32 mouse cellular contexts compared by ENCODE assay signal in the genomic region with DNA sequence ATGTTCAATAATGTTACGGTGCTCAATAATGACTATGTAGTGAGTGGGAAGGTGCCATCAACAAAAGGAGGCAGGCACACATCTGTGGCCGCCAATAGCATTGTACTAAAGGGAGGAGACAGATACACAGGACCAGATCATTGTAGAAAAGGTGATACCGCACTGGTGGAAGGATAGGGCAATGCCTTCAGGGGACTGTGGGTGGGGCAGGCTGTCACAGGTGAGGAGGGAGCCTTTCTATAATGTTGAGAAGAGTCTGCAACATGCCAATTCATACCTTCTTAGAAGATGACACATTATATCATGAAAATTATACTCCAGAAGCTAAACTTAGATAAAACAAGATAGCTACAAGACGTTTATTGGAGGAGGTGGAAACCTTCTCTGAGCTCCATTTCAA.
"Had no signal": no experiment of that assay in that cellular context is flagged by ENCODE, and none has a peak within 500 bp of the region (broad histone marks: within the 10 kb centered on the region; RNA-seq: fewer than 3 reads in every experiment).

No protein-coding gene starts in this region.

- H3K4me1 ChIP-seq: liver, embryonic 12.5 days; liver, embryonic 13.5 days; liver, embryonic 15.5 days; lung, embryonic 15.5 days; megakaryocyte, embryonic 14.5 days; midbrain, embryonic 10.5 days; midbrain, embryonic 12.5 days; midbrain, embryonic 15.5 days; neural tube, embryonic 12.5 days had no signal

- H3K9me3 ChIP-seq: limb, embryonic 10.5 days; limb, embryonic 12.5 days; limb, embryonic 13.5 days; limb, embryonic 15.5 days; liver, embryonic 12.5 days; liver, embryonic 13.5 days; liver, embryonic 15.5 days; lung, embryonic 15.5 days; megakaryocyte, embryonic 14.5 days; midbrain, embryonic 10.5 days; midbrain, embryonic 12.5 days; midbrain, embryonic 13.5 days; midbrain, embryonic 15.5 days; neural tube, embryonic 12.5 days had no signal

- H3K36me3 ChIP-seq: midbrain, embryonic 15.5 days had no signal

- H3K9ac ChIP-seq: limb, embryonic 12.5 days; limb, embryonic 13.5 days; limb, embryonic 15.5 days; liver, embryonic 12.5 days; liver, embryonic 13.5 days; liver, embryonic 14.5 days; liver, embryonic 15.5 days; liver, postnatal 0 days; lung, embryonic 14.5 days; lung, embryonic 15.5 days; midbrain, embryonic 12.5 days; midbrain, embryonic 13.5 days; midbrain, embryonic 15.5 days; neural tube, embryonic 12.5 days had no signal

- H3K4me2 ChIP-seq: limb, embryonic 12.5 days; limb, embryonic 13.5 days; limb, embryonic 15.5 days; liver, embryonic 11.5 days; liver, embryonic 12.5 days; liver, embryonic 13.5 days; liver, embryonic 15.5 days; lung, embryonic 14.5 days; lung, embryonic 15.5 days; midbrain, embryonic 12.5 days; midbrain, embryonic 13.5 days; midbrain, embryonic 15.5 days; neural tube, embryonic 12.5 days had no signal

- H3K27ac ChIP-seq: left cerebral cortex, adult 2 months; limb, embryonic 10.5 days; limb, embryonic 12.5 days; limb, embryonic 13.5 days; limb, embryonic 15.5 days; liver, embryonic 12.5 days; liver, embryonic 13.5 days; liver, embryonic 14.5 days; liver, embryonic 15.5 days; lung, embryonic 15.5 days; macrophage; midbrain, embryonic 10.5 days; midbrain, embryonic 12.5 days; midbrain, embryonic 13.5 days; midbrain, embryonic 15.5 days; neural tube, embryonic 12.5 days had no signal

- H3K4me3 ChIP-seq: left cerebral cortex, adult 2 months; limb, embryonic 10.5 days; limb, embryonic 12.5 days; limb, embryonic 13.5 days; limb, embryonic 15.5 days; liver, embryonic 12.5 days; liver, embryonic 13.5 days; liver, embryonic 15.5 days; lung, embryonic 15.5 days; megakaryocyte, embryonic 14.5 days; midbrain, embryonic 10.5 days; midbrain, embryonic 12.5 days; midbrain, embryonic 13.5 days; midbrain, embryonic 15.5 days; myocyte; neural tube, embryonic 12.5 days had no signal

- ATAC-seq: liver, embryonic 12.5 days; liver, postnatal 0 days; lung, postnatal 0 days; midbrain, embryonic 13.5 days; midbrain, embryonic 15.5 days; midbrain, embryonic 16.5 days had no signal

- H3K27me3 ChIP-seq: limb, embryonic 12.5 days; limb, embryonic 13.5 days; limb, embryonic 15.5 days; liver, embryonic 12.5 days; liver, embryonic 13.5 days; liver, embryonic 15.5 days; lung, embryonic 15.5 days; megakaryocyte, embryonic 14.5 days; midbrain, embryonic 12.5 days; midbrain, embryonic 13.5 days; midbrain, embryonic 15.5 days; neural tube, embryonic 12.5 days had no signal

- DNase-seq: left cerebral cortex, postnatal 4 days; liver; liver, embryonic 13.5 days; liver, postnatal 0 days; lung, adult 18-20 months; lung, adult 2 months; lung, embryonic 14.5 days; lung, postnatal 10 days; lung, postnatal 14 days; lung, postnatal 36 days; lung, postnatal 4 days; midbrain, embryonic 14.5 days had no signal
